Mouse (Mus musculus): ENCODE results near the gene Srsf7. TPM values are rescaled to one million over a fixed set of nuclear protein-coding genes. Genes with fewer than 3 reads are reported as not detected.
"Not testable (repeated sequence)": the region's sequence is repeated elsewhere in the genome, so short reads cannot be mapped to it uniquely, and the experiment has no call there.

The Srsf7 gene
- polyA plus RNA-seq, 1 experiment, result 46.7 TPM

GRCm38 (mm10) chr17:80206301-80206670 is 821 bp downstream of the Srsf7 start:
- Histone ChIP-seq H3K4me3 (replicated peaks; ENCODE audit: extremely low read depth, low read depth, low read length) (peak overlapping the region; percentile 98), H3K4me1 (ENCODE audit: control insufficient read depth, insufficient read depth, low read length) (peaks cover 9% of the 10 kb centered on the region)
- under 1% methylated on average over 36 of the region's 36 CpGs for WGBS
- DNase-seq, result no peak
- no peak for TF ChIP-seq CTCF (IDR thresholded peaks at IDR 0.05; ENCODE audit: insufficient read depth, low read length)
- TF ChIP-seq POLR2A (IDR thresholded peaks at IDR 0.05; ENCODE audit: borderline replicate concordance, extremely low read depth, low read depth, low read length), result no peak

- peaks cover 9% of the 10 kb centered on the region for H3K4me1 ChIP-seq (ENCODE audit: control insufficient read depth, insufficient read depth, low read length)
- TF ChIP-seq CTCF (IDR thresholded peaks at IDR 0.05; ENCODE audit: insufficient read depth, low read length) (no peak), POLR2A (IDR thresholded peaks at IDR 0.05; ENCODE audit: borderline replicate concordance, extremely low read depth, low read depth, low read length) (no peak)
- no peak for DNase-seq
- WGBS, result 9% methylated on average over 5 of the region's 5 CpGs
- H3K4me3 ChIP-seq (replicated peaks; ENCODE audit: extremely low read depth, low read depth, low read length), result peak overlapping the region; percentile 98
Observed at GRCm38 (mm10) chr17:80205657-80206056, 1.4 kb downstream of the Srsf7 start.

GRCm38 (mm10) chr17:80199160-80199778 is 7.8 kb downstream of the Srsf7 start:
- TF ChIP-seq POLR2A (IDR thresholded peaks at IDR 0.05; ENCODE audit: borderline replicate concordance, extremely low read depth, low read depth, low read length), result no peak
- TF ChIP-seq CTCF (IDR thresholded peaks at IDR 0.05; ENCODE audit: insufficient read depth, low read length), result no peak
- 90% methylated on average over 3 of the region's 3 CpGs for WGBS
- H3K4me3 ChIP-seq (replicated peaks; ENCODE audit: extremely low read depth, low read depth, low read length), result no peak overlapping the region
- no peaks in the 10 kb centered on the region for H3K4me1 ChIP-seq (ENCODE audit: control insufficient read depth, insufficient read depth, low read length)
- DNase-seq, result no peak

- Histone ChIP-seq H3K4me3 (replicated peaks; ENCODE audit: extremely low read depth, low read depth, low read length) (no peak overlapping the region), H3K4me1 (ENCODE audit: control insufficient read depth, insufficient read depth, low read length) (no peaks in the 10 kb centered on the region)
- no peak for DNase-seq
- TF ChIP-seq CTCF (IDR thresholded peaks at IDR 0.05; ENCODE audit: insufficient read depth, low read length) (no peak), POLR2A (IDR thresholded peaks at IDR 0.05; ENCODE audit: borderline replicate concordance, extremely low read depth, low read depth, low read length) (no peak)
- WGBS, result 53% methylated on average over 5 of the region's 5 CpGs
Observed at GRCm38 (mm10) chr17:80193075-80193474, 14.0 kb downstream of the Srsf7 start.

GRCm38 (mm10) chr17:80183615-80184014 is 23.5 kb downstream of the Srsf7 start:
- no peak overlapping the region for H3K4me3 ChIP-seq (replicated peaks; ENCODE audit: extremely low read depth, low read depth, low read length)
- 74% methylated on average over 10 of the region's 10 CpGs for WGBS
- no peak for TF ChIP-seq POLR2A (IDR thresholded peaks at IDR 0.05; ENCODE audit: borderline replicate concordance, extremely low read depth, low read depth, low read length)
- TF ChIP-seq CTCF (IDR thresholded peaks at IDR 0.05; ENCODE audit: insufficient read depth, low read length), result no peak
- H3K4me1 ChIP-seq (ENCODE audit: control insufficient read depth, insufficient read depth, low read length), result no peaks in the 10 kb centered on the region
- no peak for DNase-seq

- H3K4me3 ChIP-seq (replicated peaks; ENCODE audit: extremely low read depth, low read depth, low read length), result no peak overlapping the region
- DNase-seq, result no peak
- no peak for TF ChIP-seq POLR2A (IDR thresholded peaks at IDR 0.05; ENCODE audit: borderline replicate concordance, extremely low read depth, low read depth, low read length)
- TF ChIP-seq CTCF (IDR thresholded peaks at IDR 0.05; ENCODE audit: insufficient read depth, low read length), result no peak
Observed at GRCm38 (mm10) chr17:80180468-80180867, 26.6 kb downstream of the Srsf7 start.

GRCm38 (mm10) chr17:80179959-80180358 is 27.1 kb downstream of the Srsf7 start:
- 0% methylated on average over 6 of the region's 6 CpGs for WGBS
- peak; percentile 9; the same call in 1 of the 2 replicates for TF ChIP-seq POLR2A (IDR thresholded peaks at IDR 0.05; ENCODE audit: borderline replicate concordance, extremely low read depth, low read depth, low read length)
- TF ChIP-seq CTCF (IDR thresholded peaks at IDR 0.05; ENCODE audit: insufficient read depth, low read length), result peak; percentile 99
- Histone ChIP-seq H3K4me3 (replicated peaks; ENCODE audit: extremely low read depth, low read depth, low read length) (no peak overlapping the region), H3K4me1 (ENCODE audit: control insufficient read depth, insufficient read depth, low read length) (no peaks in the 10 kb centered on the region)
- peak; percentile 72 for DNase-seq

More at GRCm38 (mm10) chr17:80180468-80180867, 26.6 kb downstream of the Srsf7 start:
- no peaks in the 10 kb centered on the region for H3K4me1 ChIP-seq (ENCODE audit: control insufficient read depth, insufficient read depth, low read length)

- WGBS, result 93% methylated on average over 3 of the region's 3 CpGs
Observed at GRCm38 (mm10) chr17:80178846-80179245, 28.3 kb downstream of the Srsf7 start.

GRCm38 (mm10) chr17:80175966-80176365 is 31.1 kb downstream of the Srsf7 start:
- Histone ChIP-seq H3K4me3 (replicated peaks; ENCODE audit: extremely low read depth, low read depth, low read length) (no peak overlapping the region), H3K4me1 (ENCODE audit: control insufficient read depth, insufficient read depth, low read length) (no peaks in the 10 kb centered on the region)
- no peak for TF ChIP-seq POLR2A (IDR thresholded peaks at IDR 0.05; ENCODE audit: borderline replicate concordance, extremely low read depth, low read depth, low read length)
- no peak for TF ChIP-seq CTCF (IDR thresholded peaks at IDR 0.05; ENCODE audit: insufficient read depth, low read length)
- 95% methylated on average over 3 of the region's 3 CpGs for WGBS
- DNase-seq, result no peak

More at GRCm38 (mm10) chr17:80178846-80179245, 28.3 kb downstream of the Srsf7 start:
- H3K4me3 ChIP-seq (replicated peaks; ENCODE audit: extremely low read depth, low read depth, low read length); DNase-seq; H3K4me1 ChIP-seq (ENCODE audit: control insufficient read depth, insufficient read depth, low read length): not testable (repeated sequence)

- Histone ChIP-seq H3K4me3 (replicated peaks; ENCODE audit: extremely low read depth, low read depth, low read length) (no peak overlapping the region), H3K4me1 (ENCODE audit: control insufficient read depth, insufficient read depth, low read length) (no peaks in the 10 kb centered on the region)
- 75% methylated on average over 4 of the region's 4 CpGs for WGBS
- no peak for TF ChIP-seq POLR2A (IDR thresholded peaks at IDR 0.05; ENCODE audit: borderline replicate concordance, extremely low read depth, low read depth, low read length)
- TF ChIP-seq CTCF (IDR thresholded peaks at IDR 0.05; ENCODE audit: insufficient read depth, low read length), result no peak
- no peak for DNase-seq
Observed at GRCm38 (mm10) chr17:80175386-80175739, 31.7 kb downstream of the Srsf7 start.

Data from lung, adult 2 months (tissue).